Mouse (Mus musculus) spleen, adult 2 months (tissue): ENCODE measurements at regions not wholly inside any gene's neighbourhood (a gene's known extent, or its start where the extent isn't known, plus 50 kb on each side); places are given as distances from the start of the nearest gene placed in this dataset.

ENCODE experiments used
- CTCF ChIP-seq: fragments of 200-500 bp; IDR thresholded peaks from 2 replicates; pipeline ENCODE4 v1.5.1; 2011; ENCODE audit warnings: mild to moderate bottlenecking, inconsistent platforms; ENCODE audit not compliant: insufficient read depth, insufficient read length, insufficient replicate concordance; ENCODE audit errors: extremely low read depth
- POLR2A ChIP-seq: fragments of 200-500 bp; IDR thresholded peaks from 2 replicates; pipeline ENCODE4 v1.6.1; 2011; ENCODE audit warnings: low read depth, low read length, inconsistent platforms

GRCm38 (mm10) chr6:51730564-51731351 is 207.1 kb downstream of the Snx10 start:
- TF ChIP-seq POLR2A: no peak
- no peak for TF ChIP-seq CTCF
